Mouse (Mus musculus) CD4-positive, CD25-positive, alpha-beta regulatory T cell, adult 4 months (primary cell): Measurements from ENCODE around the gene Cercam. TPM values are rescaled to one million over a fixed set of nuclear protein-coding genes. Genes with fewer than 3 reads are reported as not detected.
"Not testable (repeated sequence)": the region's sequence is repeated elsewhere in the genome, so short reads cannot be mapped to it uniquely, and the experiment has no call there.

Source experiments
- ATAC-seq: one replicate; pipeline ENCODE4 v1.8.0; 2017
- polyA plus RNA-seq, 2 experiments: library from polyadenylated mRNA; unstranded; fragments of 100-300 nt; shearing (Covaris generic); gene quantifications; one replicate each; pipeline ENCODE4 v1.2.1; 2017

Gene Cercam
- polyA plus RNA-seq, 2 experiments from 2014 or later = 0.20 to 0.87 TPM

DNA sequence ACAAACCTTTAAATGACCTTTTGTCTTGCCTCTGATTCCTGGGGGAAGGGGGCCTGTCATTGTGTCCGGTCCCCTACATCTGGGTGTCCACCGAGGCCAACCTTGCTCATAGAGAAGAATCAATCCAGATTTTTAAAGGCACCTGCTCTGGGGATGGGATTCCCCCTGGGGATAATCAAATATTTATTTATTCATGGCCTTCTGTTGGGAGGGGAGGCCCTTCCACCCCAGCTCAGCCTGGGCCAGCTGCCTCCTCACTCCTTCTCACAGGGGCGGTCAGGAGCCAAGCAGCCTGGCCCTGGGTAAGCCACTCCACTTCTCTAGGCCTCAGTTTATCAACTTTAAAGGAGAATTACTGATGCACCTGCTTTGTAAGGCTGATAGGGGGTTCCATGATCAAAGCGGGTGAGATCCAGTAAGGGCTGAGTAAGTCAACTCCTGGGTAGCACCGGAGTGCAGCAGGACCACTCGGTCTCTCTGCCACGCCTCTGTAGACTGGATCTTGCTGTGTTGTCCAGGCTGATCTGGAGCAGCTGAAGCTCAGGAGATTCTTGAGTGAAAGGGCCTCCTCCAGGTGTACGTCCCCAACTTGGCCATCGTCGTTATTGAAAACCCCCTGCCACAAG lies 13.3 kb upstream of the Cercam start:
- no peak for ATAC-seq

DNA sequence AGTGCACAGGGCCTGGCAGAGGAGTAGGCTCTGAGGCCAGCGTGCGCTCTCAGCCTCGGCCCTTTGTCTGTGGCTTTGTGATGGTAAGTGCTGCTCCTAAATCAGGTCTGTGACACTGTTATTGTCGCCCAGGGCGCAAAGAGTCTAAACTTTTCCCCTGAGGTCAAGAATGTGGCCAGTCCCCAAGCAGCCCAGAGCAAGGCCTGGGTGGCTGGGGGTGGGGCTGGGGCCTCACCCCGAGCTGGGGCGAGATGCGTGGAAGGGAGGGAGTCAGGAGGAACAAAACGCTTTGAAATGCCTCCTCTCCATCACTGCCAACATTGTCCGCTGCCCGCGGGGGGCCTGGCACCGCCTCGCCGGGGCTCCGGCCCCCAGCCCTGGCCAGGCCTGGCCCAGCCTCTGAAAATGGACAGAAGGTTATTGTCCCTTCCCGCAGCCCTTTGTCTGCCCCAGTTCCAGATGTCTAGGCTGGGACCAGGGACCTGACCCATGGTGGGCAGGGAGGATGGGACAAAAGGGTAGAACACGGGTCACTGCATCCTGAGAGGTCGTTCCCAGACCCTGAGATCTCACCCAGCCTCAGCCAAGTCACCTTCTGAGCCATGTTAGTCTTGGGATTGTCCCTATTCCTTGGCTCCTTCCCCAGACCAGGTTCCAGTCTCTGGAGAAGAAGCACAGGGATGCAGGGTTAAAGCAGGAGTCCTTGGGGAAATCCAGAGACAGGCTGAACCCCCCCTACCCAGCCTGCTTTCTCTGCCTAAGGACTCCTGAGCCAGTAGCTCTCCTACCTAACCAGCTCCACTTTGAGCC lies 12.3 kb upstream of the Cercam start:
- ATAC-seq = no peak

DNA sequence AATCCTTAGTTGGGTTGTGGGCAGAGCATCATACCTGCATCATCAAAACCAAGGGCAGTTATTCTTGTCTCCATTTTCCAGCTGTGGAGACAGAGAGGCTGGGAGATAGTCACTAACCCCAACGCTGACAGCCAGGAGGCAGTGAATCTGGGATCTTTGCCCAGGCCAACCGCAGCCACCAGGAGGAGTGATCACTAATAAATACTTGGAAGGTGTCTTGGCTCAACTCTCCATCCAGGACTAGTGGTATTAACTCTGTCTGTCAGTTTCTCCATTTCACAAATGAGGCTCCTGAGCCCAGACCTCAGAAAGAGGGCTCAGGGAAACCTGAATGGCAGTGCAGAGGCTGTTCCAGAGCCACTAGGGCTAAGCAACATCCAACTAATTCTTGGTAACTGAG lies 11.6 kb upstream of the Cercam start:
- ATAC-seq = no peak

DNA sequence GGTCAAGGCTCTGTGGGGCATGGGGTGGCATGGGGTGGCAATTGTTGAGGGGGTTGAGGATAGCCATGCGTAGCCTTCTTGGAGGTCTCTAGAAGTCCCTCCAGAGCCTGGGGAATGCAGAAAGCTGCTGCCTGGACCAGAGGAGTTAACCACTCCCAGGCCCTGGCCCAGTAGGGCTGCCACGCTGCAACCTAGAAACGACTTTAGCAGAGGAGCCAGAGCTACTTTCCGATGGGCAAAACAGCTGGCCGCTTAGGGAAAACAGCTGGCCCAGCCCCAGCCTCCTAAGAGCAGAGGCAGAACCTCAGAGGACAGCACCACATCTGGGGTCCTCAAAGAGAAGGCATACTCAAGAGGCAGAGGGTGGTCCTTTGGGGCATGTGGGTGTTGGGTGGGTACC lies 11.0 kb upstream of the Cercam start:
- ATAC-seq = no peak

DNA sequence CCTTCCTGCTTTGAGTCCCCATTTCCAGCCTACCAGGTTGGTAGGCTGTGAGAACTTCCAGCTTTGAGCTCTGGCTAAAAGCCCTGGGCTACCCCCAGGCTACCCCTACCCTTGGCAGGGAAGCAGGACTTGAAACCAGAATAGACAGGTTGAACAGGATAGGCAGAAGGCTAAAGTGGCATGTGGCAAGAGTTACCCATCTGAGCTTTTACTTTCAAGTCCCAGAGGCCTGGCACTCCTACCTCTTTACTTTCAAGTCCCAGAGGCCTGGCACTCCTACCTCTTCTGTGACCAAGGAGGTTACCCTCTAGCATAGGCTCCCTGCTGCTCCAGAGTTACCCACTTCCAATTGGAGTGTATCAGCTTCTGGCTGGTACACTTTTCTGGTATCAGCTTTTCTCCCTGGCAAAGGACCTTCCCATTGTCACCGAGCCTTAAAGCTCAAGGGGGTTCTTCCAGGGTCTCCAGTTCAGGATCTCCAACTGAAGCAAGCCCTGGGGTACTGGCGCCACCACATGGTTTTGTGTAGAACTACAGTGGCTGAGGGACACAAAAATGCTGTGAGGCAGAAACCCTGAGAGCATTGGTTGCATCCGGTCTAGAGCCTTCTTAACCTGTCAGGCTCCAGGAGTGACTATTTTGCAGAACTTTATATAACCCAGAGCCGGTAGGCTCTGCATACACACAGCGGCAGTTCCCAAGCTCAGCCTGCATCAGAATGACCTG lies 10.1 kb upstream of the Cercam start:
- ATAC-seq = no peak

DNA sequence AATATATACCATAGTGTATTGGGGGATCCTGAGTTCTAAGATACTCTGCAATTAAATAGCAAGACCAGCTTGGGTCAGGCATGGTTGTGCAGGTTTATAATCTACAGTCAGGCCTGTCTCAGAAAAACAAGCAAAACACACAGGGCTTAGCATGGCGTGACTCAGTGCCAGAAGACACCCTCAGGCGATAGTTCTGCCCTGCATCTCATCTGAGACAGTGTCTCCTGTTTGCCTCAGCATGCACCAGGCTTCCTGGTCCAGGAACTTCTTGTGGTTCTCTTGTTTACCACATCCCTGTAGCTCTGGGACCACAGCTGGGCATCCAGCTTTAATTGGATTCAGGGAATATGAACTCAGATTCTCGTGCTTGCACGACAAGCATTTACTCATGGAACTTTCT lies 3.8 kb upstream of the Cercam start:
- ATAC-seq = no peak

DNA sequence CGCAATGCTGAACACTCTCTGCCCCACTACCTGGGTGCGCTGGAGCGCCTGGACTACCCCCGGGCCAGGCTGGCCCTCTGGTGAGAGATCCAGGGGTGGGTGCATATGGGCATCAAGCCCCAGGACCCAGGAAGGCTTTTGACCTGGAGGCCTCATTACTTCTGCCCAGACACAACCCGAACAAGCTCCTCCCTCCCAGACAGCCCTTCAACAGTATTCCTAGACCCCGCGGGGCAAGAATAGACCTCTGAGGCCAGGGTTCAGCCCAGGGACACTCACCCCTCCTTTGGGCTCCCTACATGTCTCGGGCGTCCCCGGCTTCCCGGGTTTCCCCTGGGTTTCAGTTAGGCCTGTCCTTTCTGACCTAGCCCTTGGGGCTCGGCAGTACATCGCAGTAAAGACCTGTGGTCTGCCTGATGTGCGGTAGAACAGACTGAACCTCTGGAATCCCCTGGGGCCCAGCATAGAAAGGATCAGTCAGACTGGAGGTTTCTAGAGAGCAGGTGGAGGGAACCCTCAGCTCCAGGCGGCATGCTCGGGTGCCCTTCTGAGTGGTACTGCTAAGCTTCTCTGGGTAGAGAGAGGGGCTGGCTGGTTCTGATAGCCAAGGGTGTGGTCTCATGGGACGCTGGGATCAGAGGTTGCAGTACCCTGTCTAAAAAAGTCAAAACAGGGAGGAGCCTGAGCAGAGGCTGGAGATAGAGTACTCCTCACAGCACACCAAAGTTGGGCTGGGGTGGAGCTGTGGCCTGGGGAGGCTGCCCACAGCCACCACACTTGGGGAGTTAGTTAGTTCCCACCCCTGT lies 885 bp downstream of the Cercam start:
- ATAC-seq = no peak

DNA sequence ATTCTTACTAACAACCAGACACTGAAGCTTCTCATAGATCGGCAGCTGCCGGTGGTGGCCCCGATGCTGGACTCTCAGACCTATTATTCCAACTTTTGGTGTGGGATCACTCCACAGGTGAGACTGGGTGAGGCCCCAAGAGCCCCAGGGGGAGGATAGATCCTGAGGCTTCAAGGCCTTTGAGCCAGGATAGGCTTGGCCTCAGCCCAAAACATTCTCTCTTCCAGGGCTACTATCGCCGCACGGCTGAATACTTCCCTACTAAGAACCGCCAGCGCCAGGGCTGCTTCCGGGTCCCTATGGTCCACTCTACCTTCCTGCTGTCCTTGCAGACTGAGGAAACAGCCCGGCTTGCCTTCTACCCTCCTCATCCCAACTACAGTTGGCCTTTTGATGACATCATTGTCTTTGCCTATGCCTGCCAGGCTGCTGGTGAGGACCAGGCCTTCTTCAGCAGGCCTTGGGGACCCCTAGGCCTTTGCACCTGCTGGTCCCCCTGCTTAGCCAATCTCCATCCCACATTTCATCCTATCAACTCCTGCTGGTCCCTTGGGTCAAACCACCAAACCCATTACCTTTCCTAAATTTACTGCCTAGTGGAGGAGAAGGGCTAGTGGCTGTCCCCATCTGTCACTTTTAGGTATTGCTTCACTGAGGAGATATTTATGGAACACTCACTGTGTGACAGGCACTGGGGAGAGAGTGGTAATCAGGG lies 3.8 kb downstream of the Cercam start:
- ATAC-seq = no peak

DNA sequence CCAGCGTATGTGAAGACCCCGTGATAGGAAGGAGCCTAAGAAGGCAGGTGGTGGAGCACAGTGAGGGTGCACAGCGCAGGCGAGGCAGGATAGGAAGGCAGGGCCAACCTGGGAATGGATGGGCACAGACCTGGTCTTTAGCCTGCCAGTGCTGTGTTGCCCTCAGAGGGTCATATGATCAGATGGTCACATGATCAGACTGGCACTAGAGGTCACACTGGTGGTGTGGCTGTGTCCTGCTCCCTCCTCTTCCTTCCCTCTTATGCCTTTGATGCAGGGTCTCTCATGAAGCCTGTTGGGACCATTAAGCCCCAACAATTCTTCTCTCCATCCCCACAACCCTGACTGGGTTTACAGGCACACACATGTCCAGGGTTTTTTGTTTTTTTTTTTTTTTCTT lies 4.8 kb downstream of the Cercam start:
- no peak for ATAC-seq

DNA sequence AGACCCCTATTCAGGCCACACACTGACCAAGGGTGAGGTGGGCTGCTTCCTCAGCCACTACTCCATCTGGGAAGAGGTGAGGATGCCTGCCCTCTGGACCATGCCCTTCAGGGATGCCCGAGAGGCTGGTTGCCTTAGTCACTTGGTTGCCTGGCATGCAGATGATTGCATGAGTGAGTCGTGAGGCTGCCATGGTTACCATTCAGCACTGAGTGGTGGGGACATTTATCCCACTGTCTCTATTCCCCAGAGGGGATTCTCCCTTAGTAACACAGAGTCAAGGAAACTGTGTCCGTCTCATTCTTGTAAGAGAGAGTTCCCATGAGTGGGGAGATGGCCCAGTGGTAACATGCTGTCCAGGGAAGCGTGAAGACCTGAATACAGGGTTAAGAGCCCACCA lies 9.1 kb downstream of the Cercam start:
- no peak for ATAC-seq

DNA sequence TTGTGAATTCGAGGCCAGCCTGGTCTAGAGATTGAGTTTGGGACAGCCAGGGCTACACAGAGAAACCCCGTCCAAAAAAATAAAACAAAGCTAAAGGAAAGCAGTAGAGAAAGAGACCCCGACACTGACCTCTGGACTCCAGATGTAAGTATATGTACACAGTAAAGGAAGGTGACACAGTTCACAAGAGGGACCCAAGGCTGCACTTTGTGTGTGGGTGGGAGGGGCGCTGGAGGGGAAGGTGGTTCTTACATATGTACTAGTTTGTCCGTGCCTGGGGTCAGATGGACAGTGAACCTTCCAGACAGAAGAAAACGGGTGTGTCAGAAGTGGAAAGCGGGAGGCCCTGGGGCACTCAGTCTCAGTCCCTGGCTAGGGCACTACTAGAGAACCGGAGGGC lies 10.2 kb downstream of the Cercam start:
- ATAC-seq = no peak

DNA sequence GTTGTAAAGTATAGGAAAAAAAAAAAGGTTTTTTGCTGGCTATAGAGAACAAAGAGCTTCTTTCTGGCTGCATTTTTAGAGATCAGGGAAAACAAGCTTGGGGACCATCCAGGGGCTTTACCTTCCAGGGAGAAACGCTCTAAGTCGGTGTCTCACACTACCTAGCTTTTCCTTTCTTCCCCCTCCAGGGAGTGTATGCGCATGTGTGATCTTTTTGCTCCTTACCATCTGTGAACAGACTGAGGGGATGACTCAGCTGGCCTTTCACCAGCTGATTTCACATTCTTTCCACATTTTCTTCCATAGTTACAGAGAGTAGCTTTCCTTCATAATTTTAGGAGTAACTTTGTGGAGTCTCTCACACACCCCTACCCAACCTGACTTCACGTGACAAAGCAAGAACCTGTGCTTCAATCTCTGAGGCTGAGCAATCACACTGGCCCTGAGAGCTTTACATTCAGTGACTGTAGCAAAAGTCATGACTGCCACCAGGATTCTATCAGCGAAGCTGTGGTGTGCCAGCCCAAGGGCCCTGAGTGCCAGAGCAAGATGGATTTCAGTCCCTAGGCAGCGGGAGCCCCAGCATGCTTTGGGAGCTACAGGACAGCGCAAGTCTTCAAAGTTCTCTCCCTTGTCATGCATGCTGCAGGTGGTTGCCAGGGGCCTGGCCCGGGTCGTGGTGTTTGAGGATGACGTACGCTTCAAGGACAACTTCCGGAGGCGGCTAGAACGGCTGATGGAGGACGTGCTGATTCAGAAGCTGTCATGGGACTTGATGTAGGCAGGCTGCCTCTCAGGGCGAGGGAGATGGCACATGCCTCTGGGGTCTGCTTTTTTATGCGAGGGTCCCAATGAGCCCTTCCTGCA lies 11.2 kb downstream of the Cercam start:
- ATAC-seq = no peak

DNA sequence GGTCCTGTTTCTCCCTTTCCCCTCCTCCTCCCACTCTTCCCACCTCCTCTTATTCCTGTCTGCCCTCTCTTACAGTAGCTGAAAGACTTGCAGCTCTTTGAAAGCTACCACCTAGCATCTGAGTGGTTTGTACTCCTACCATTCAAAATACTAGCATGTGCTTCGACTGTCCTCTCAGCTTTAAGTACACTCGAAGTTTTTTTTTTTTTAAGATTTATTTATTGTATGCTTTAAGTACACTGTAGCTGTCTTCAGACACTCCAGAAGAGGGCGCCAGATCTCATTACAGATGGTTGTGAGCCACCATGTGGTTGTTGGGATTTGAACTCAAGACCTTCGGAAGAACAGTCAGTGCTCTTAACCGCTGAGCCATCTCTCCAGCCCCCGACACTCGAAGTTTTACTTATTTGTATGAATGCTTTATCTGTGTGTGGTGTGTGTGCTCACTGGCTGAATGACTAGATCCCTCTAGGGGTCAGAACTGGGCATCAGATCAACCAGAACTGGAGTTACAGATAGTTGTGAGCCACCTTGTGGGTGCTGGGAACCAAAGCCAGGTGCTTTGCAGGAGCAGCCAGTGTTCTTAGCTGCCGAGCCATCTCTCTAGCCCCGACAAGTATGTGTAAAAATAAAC lies 17.8 kb downstream of the Cercam start:
- not testable (repeated sequence) for ATAC-seq

DNA sequence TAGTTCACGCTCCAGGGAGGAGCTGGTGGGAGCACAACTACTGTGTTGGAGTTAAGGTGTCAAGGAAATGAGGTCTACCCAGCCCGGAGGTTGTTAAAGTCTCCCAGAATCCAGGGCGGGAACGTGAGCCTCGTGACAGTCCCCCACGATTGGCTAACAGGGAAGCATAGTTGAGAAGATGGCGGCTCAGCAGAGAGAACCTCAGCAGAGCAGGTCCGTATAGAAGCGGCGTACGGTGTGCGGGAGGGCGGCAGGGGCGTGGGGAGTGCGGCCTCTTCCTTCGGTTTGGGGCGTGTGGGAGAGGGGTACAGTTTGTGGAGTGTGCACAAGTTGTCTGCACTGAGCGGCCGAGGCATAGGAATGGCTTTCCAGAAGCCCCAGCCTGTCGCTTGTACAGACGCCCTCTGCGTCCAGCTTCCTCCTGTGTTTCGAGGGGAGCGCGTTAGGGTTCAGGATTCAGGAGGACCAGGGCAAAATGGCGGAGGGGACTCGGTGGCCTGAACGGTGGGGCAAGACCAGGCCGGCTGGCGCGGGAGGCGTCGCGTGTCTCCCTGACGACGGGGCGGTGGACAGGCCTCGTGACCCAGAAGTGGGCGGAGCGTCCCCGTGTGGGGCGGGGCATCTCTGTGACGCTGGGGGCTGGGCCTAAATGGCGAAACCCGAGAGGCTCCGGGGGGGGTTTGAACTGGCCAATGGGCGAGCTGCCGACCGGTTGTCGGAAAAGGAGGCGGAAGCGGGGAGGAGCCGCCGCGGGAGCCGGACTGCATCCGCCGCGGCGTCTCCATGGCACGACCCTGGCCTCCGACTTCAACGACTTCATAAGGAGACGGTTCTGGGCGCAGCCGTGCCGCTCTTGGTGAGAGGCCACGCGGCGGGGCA lies 20.3 kb downstream of the Cercam start, which contains the start of gene Odf2:
Gene Odf2, plus strand, starts transcription at position 156 of the 879 bp plus-strand sequence.
- peak; percentile 94 for ATAC-seq

DNA sequence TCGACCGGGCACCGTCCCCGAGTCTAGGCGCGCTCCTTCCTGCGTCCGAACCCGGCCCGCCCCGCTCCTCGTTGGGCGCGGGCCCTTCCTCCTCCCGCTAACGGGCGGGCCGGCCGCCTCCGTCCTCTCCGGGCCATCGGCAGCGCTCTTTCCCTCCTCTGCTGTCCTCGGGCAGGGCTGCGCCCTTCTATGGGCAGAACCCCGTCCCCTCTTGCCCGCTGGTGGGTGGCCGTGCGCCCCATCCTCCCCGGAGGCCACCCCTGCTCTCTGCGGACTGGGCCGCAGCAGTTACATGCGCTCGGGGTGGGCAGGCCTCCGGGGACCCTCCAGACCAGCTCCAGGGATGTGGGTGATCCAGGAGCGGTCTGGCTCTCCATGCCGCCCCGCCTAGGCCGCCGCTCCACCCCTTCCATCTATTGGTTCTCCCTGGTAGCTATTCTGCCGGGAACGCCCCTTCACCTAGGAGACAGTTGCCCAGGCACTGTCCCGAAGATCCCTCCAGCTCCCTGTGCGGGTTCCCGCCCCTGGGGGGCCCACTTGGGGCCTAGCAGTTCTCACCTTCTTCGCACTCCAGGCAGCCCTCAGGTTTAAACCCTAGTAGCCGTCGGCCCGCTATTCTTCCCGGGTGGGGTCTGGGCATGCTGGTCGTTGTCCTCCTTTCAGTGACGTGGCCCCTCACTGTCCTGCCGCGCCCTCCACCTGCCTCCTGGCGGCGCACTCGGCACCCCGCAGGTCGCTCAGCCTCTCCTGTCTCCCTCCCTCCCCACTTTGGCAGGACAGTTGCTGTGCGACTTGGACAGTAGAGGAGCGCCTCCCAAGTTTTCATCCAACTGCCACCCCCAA lies 21.2 kb downstream of the Cercam start:
- peak; percentile 22 for ATAC-seq

DNA sequence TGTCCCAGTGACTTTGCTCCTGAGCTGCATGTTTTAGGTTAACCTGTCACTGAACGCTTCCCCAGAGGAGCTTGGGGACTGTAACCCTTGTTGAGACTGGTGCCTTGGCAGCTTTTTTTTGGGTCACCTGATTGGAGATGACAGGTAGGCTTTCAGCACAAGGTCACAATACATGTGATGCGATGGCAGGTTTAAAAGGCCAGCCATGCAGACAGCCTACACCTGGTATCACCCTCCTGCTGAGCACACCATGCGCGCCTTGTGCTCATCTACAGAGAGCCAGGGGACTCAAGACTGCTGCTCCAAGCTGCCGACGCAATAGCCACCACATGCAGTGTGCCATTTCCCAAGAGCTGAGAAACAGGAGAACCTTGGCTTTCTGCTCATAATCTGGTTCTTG lies 22.8 kb downstream of the Cercam start:
- ATAC-seq = no peak

DNA sequence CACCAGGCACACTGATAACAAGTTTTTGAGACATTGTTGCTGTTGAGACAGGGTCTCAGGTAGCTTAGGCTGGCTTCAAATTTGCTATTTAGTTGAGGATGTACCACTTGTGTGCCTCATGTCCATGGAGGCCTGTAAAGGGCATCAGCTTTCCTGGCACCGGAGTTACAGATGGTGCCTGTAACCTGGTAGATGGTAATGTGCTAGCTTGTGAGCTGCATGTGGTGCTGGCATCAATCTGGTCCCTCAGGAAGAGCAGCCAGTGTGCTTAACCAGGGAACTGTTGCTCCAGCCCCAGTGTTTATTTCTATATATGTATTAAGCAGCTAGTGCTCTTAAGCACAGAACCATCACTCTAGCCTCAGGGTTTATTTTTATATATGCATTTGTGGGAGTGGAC lies 27.1 kb downstream of the Cercam start:
- ATAC-seq = no peak

DNA sequence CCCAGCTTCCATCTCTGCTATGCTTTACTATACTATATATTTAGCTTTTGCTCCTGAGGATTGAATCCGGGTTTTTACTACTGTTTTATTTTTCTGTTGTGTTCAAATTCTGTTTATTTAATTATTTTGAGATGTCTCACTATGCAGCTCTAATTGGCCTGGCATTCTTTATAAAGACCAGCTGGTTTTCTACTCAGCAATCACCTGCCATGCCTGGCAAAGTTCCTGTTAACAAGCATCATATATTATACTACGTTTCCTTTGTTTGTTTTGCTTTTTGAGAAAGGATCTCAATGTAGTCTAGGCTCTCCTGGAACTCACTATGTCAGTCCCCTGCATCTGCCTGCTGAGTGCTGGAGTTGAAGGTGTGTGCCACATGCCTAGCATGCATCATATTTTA lies 28.4 kb downstream of the Cercam start:
- ATAC-seq = no peak

DNA sequence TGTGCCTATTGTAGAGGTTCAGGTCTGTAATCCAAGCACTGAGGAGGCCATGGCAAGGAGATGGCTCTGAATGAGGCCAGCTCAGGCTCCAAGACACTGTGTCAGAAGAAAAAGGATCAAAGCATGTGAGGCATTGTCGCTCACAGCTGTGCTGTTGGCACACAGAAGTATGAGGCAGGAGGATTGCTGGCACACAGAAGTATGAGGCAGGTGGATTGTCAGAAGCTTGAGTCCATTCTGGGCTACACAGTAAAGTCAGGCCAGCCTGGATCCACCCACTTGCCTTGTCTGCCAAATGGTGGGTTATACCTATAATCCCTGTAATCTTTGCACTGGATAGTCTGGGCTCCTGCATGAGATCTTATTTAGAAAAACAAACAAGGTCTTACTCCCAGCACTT lies 29.1 kb downstream of the Cercam start:
- no peak for ATAC-seq
